Mouse (Mus musculus): ENCODE measurements at regions not wholly inside any gene's neighbourhood (a gene's known extent, or its start where the extent isn't known, plus 50 kb on each side); places are given as distances from the start of the nearest gene placed in this dataset.

- no peak for DNase-seq (ENCODE audit: low read depth in 1 of 2, low spot score in 2 of 2)
These were observed 385.1 kb downstream of the Gm45692 start for GRCm38 (mm10) chr8:26504319-26505035.

- no peak for DNase-seq (ENCODE audit: low read depth in 1 of 2, low spot score in 2 of 2)
These were observed 388.3 kb downstream of the Gm45692 start for GRCm38 (mm10) chr8:26507611-26508070.

- no peak for DNase-seq (ENCODE audit: low read depth in 1 of 2, low spot score in 2 of 2)
These were observed 389.9 kb downstream of the Gm45692 start for GRCm38 (mm10) chr8:26509254-26509653.

GRCm38 (mm10) chr8:26513001-26513400, 393.7 kb downstream of the Gm45692 start:
- no peak for DNase-seq (ENCODE audit: low read depth in 1 of 2, low spot score in 2 of 2)

- DNase-seq (ENCODE audit: low read depth in 1 of 2, low spot score in 2 of 2): no peak
These were observed 404.9 kb downstream of the Gm45692 start for GRCm38 (mm10) chr8:26524237-26524636.

GRCm38 (mm10) chr8:26526474-26527185, 407.3 kb downstream of the Gm45692 start:
- no peak for DNase-seq (ENCODE audit: low read depth in 1 of 2, low spot score in 2 of 2)

- no peak for DNase-seq (ENCODE audit: low read depth in 1 of 2, low spot score in 2 of 2)
These were observed 407.8 kb downstream of the Gm45692 start for GRCm38 (mm10) chr8:26527186-26527580.

- no peak for DNase-seq (ENCODE audit: low read depth in 1 of 2, low spot score in 2 of 2)
These were observed 410.6 kb downstream of the Gm45692 start for GRCm38 (mm10) chr8:26529921-26530320.

- no peak for DNase-seq (ENCODE audit: low read depth in 1 of 2, low spot score in 2 of 2)
These were observed 414.4 kb downstream of the Gm45692 start for GRCm38 (mm10) chr8:26533444-26534421.

- no peak for DNase-seq (ENCODE audit: low read depth in 1 of 2, low spot score in 2 of 2)
These were observed 416.5 kb downstream of the Gm45692 start for GRCm38 (mm10) chr8:26535816-26536215.

- DNase-seq (ENCODE audit: low read depth in 1 of 2, low spot score in 2 of 2): no peak
These were observed 423.4 kb upstream of the Zfp703 start for GRCm38 (mm10) chr8:26553691-26554090.

- no peak for DNase-seq (ENCODE audit: low read depth in 1 of 2, low spot score in 2 of 2)
These were observed 417.9 kb upstream of the Zfp703 start for GRCm38 (mm10) chr8:26559196-26559595.

- no peak for DNase-seq (ENCODE audit: low read depth in 1 of 2, low spot score in 2 of 2)
These were observed 414.0 kb upstream of the Zfp703 start for GRCm38 (mm10) chr8:26563151-26563550.

- no peak for DNase-seq (ENCODE audit: low read depth in 1 of 2, low spot score in 2 of 2)
These were observed 412.9 kb upstream of the Zfp703 start for GRCm38 (mm10) chr8:26564254-26564653.

GRCm38 (mm10) chr8:26568423-26569060, 408.6 kb upstream of the Zfp703 start:
- no peak for DNase-seq (ENCODE audit: low read depth in 1 of 2, low spot score in 2 of 2)

GRCm38 (mm10) chr8:26588841-26589240, 388.3 kb upstream of the Zfp703 start:
- no peak for DNase-seq (ENCODE audit: low read depth in 1 of 2, low spot score in 2 of 2)

GRCm38 (mm10) chr8:26590591-26591212, 386.4 kb upstream of the Zfp703 start:
- DNase-seq (ENCODE audit: low read depth in 1 of 2, low spot score in 2 of 2): no peak

GRCm38 (mm10) chr8:26591266-26591665, 385.9 kb upstream of the Zfp703 start:
- no peak for DNase-seq (ENCODE audit: low read depth in 1 of 2, low spot score in 2 of 2)

GRCm38 (mm10) chr8:26593536-26594368, 383.4 kb upstream of the Zfp703 start:
- DNase-seq (ENCODE audit: low read depth in 1 of 2, low spot score in 2 of 2): no peak

Measured in monocyte, adult 2 months (primary cell).